In the genomic region with DNA sequence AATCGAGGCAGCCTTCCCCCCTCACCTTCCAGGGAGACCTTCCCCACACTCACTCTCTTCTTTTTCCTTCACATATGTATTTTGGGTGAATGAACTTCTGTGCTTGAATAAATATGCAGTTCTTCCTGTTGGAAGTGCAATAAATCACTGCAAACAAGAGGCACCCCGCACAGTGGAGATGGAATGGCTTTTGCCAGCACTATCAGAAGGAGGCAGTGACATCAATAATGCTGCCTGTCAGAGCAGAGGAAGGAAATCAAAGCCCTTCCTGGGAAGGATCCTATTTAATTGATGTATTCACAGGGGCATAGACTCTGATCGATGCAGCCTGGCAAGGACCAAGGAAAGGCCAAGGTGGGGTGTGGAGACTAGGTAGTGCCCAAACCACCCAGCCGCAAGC, we compare ENCODE assay signal across 22 mouse cellular contexts. TPM values are rescaled to one million over a fixed set of nuclear protein-coding genes. Genes with fewer than 3 reads are reported as not detected.
"Had no signal": no experiment of that assay in that cellular context is flagged by ENCODE, and none has a peak within 500 bp of the region (broad histone marks: within the 10 kb centered on the region; RNA-seq: fewer than 3 reads in every experiment).

No protein-coding gene starts in this region.

- H3K4me1 ChIP-seq: limb, embryonic 12.5 days; liver, embryonic 13.5 days; lung, embryonic 15.5 days; megakaryocyte, embryonic 14.5 days; midbrain, embryonic 12.5 days had no signal

- ATAC-seq: liver, postnatal 0 days had no signal

- H3K4me2 ChIP-seq: limb, embryonic 12.5 days; liver, embryonic 13.5 days; lung, embryonic 15.5 days; midbrain, embryonic 12.5 days; neural tube, embryonic 12.5 days had no signal

- H3K36me3 ChIP-seq: limb, embryonic 12.5 days; liver, embryonic 13.5 days; lung, embryonic 15.5 days; midbrain, embryonic 12.5 days; neural tube, embryonic 12.5 days had no signal

- H3K9ac ChIP-seq: limb, embryonic 12.5 days; liver, embryonic 13.5 days; liver, postnatal 0 days; lung, embryonic 15.5 days; midbrain, embryonic 12.5 days; neural tube, embryonic 12.5 days had no signal

- DNase-seq: kidney, postnatal 25 days; layer of hippocampus, adult 9-11 months; layer of hippocampus, postnatal 36 days; liver; liver, embryonic 13.5 days; liver, postnatal 0 days; lung, postnatal 14 days; retina, postnatal 1 day; right cerebral cortex, postnatal 4 days; spleen, adult 18-20 months; thymus, adult 18-20 months; thymus, postnatal 14 days had no signal

- H3K9me3 ChIP-seq: limb, embryonic 12.5 days; liver, embryonic 13.5 days; lung, embryonic 15.5 days; megakaryocyte, embryonic 14.5 days; midbrain, embryonic 12.5 days; neural tube, embryonic 12.5 days had no signal

- H3K27me3 ChIP-seq: limb, embryonic 12.5 days; lung, embryonic 15.5 days; midbrain, embryonic 12.5 days had no signal

- H3K27ac ChIP-seq: limb, embryonic 12.5 days; liver, embryonic 13.5 days; lung, embryonic 15.5 days; macrophage; midbrain, embryonic 12.5 days; neural tube, embryonic 12.5 days had no signal

- H3K4me3 ChIP-seq: limb, embryonic 12.5 days; liver, embryonic 13.5 days; lung, embryonic 15.5 days; megakaryocyte, embryonic 14.5 days; midbrain, embryonic 12.5 days; myocyte; neural tube, embryonic 12.5 days had no signal

RNA-seq across cellular contexts. Expression of a gene that starts 57.0 kb away (rescaled TPM):
- total RNA-seq: layer of hippocampus, adult 18-20 months; layer of hippocampus, postnatal 36 days had no signal
- polyA plus RNA-seq: kidney, embryonic 14.5 days; limb, embryonic 12.5 days; liver, embryonic 13.5 days; liver, postnatal 0 days; lung, embryonic 15.5 days; macrophage; myocyte; stomach, embryonic 14.5 days had no signal
